Mouse (Mus musculus): ENCODE results near the gene Calcoco2. TPM values are rescaled to one million over a fixed set of nuclear protein-coding genes. Genes with fewer than 3 reads are reported as not detected.
"Not testable (repeated sequence)": the region's sequence is repeated elsewhere in the genome, so short reads cannot be mapped to it uniquely, and the experiment has no call there.

The Calcoco2 gene
- polyA plus RNA-seq, 1 experiment from 2014 or later = not detected

GRCm38 (mm10) chr11:96116116-96116515, 4.4 kb upstream of the Calcoco2 start:
- 85% methylated on average over 3 of the region's 3 CpGs for WGBS
- Histone ChIP-seq H3K27me3 (replicated peaks) (peaks cover under 1% of the 10 kb centered on the region; the same call in 1 of the 2 replicates), H3K4me1 (no peaks in the 10 kb centered on the region), H3K36me3 (replicated peaks) (no peaks in the 10 kb centered on the region), H3K4me3 (no peak overlapping the region), H3K9me3 (no peaks in the 10 kb centered on the region), H3K4me2 (no peak overlapping the region), H3K9ac (no peak overlapping the region), H3K27ac (no peak overlapping the region)
- no peak for ATAC-seq (replicated peaks)

- no peaks in the 10 kb centered on the region for H3K36me3 ChIP-seq (replicated peaks)
- no peak overlapping the region for H3K27ac ChIP-seq
- H3K27me3 ChIP-seq (replicated peaks) = no peaks in the 10 kb centered on the region
- no peak overlapping the region for H3K4me3 ChIP-seq
- 91% methylated on average over 6 of the region's 6 CpGs for WGBS
- no peak overlapping the region for H3K4me2 ChIP-seq
- no peak overlapping the region for H3K9ac ChIP-seq
- H3K9me3 ChIP-seq = no peaks in the 10 kb centered on the region
- no peaks in the 10 kb centered on the region for H3K4me1 ChIP-seq
- no peak for ATAC-seq (replicated peaks)
These were observed 3.7 kb upstream of the Calcoco2 start for GRCm38 (mm10) chr11:96115416-96115815.

DNA sequence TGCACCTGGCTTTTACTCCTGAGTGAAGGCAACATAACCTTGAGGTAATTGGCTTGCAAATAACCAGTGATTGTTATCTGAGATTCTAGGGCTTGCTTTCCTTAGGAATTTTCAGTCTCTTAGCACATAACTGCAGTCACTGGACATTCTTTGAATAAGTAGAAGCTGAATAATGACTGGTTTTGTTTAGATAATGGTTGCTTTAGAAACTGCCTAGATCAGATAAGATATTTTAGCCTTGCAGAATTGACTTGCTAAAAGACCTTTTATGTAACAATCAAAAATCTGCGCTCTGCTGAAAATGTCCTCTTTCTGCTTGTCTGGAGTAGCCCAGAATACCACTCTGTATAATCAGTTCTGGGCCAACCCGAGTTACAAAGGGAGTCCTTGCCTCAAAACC, 2.3 kb upstream of the Calcoco2 start:
- no peak overlapping the region for H3K27ac ChIP-seq
- ATAC-seq (replicated peaks) = no peak

GRCm38 (mm10) chr11:96110950-96111349, 814 bp downstream of the Calcoco2 start:
- not testable (repeated sequence) for H3K9ac ChIP-seq; H3K36me3 ChIP-seq (replicated peaks); H3K27me3 ChIP-seq (replicated peaks); H3K9me3 ChIP-seq; H3K4me2 ChIP-seq; H3K4me1 ChIP-seq; ATAC-seq (replicated peaks); H3K4me3 ChIP-seq; H3K27ac ChIP-seq
- WGBS = 58% methylated on average over 2 of the region's 2 CpGs

More for the DNA sequence above, 2.3 kb upstream of the Calcoco2 start:
- 71% methylated on average over 2 of the region's 2 CpGs for WGBS
- Histone ChIP-seq H3K9ac (no peak overlapping the region), H3K9me3 (no peaks in the 10 kb centered on the region), H3K4me2 (no peak overlapping the region), H3K4me3 (no peak overlapping the region), H3K27me3 (replicated peaks) (no peaks in the 10 kb centered on the region), H3K36me3 (replicated peaks) (no peaks in the 10 kb centered on the region), H3K4me1 (no peaks in the 10 kb centered on the region)

DNA sequence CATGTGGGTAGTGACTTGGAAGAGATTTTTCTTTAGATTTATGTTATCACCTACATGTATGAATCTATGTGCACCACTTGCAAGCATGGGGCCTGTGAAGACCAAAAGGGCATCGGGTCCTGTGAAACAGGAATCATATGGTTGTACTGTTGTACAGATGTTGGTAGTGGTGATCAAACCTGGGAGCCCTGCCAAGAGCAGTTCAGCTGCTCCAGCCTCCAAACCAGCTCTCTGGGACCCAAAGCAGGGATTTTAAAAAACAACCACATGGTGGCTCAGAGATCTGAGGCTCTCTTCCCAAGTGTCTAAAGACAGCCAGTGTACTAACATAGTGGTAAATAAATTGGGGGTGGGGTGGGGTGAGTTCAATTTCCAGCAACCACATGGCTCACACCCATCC, 3.4 kb downstream of the Calcoco2 start:
- H3K27me3 ChIP-seq (replicated peaks) = no peaks in the 10 kb centered on the region
- H3K9ac ChIP-seq = no peak overlapping the region
- no peak overlapping the region for H3K4me2 ChIP-seq
- H3K4me3 ChIP-seq = no peak overlapping the region
- H3K9me3 ChIP-seq = no peaks in the 10 kb centered on the region
- no peak for ATAC-seq (replicated peaks)
- no peak overlapping the region for H3K27ac ChIP-seq
- WGBS = 84% methylated on average over 1 of the region's 1 CpGs
- no peaks in the 10 kb centered on the region for H3K4me1 ChIP-seq
- no peaks in the 10 kb centered on the region for H3K36me3 ChIP-seq (replicated peaks)

DNA sequence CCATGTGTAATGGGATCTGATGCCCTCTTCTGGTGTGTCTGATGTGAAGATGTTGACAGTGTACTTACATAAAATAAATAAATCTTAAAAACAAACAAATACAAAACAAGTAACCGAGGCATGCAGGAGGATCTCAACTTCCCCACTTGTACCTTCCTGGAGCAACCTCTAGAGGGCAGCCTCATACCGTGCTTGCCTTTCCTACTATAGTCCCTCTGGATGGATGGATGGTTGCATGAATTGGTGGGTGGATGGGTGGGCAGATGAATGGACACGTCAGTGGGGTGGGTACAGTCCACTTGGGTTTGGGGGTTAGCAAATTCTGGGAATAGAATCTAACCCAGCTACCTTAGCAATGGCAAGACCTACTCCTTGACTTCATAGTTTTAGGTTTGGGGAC, 18.4 kb downstream of the Calcoco2 start:
- Histone ChIP-seq H3K9me3 (no peaks in the 10 kb centered on the region), H3K27ac (no peak overlapping the region), H3K4me2 (no peak overlapping the region), H3K4me3 (no peak overlapping the region), H3K4me1 (no peaks in the 10 kb centered on the region), H3K36me3 (replicated peaks) (no peaks in the 10 kb centered on the region), H3K27me3 (replicated peaks) (no peaks in the 10 kb centered on the region), H3K9ac (no peak overlapping the region)
- WGBS = 14% methylated on average over 3 of the region's 3 CpGs
- no peak for ATAC-seq (replicated peaks)

GRCm38 (mm10) chr11:96092674-96093291, 19.0 kb downstream of the Calcoco2 start:
- ATAC-seq (replicated peaks) = no peak
- Histone ChIP-seq H3K4me2 (no peak overlapping the region), H3K27me3 (replicated peaks) (no peaks in the 10 kb centered on the region), H3K9me3 (no peaks in the 10 kb centered on the region), H3K4me3 (no peak overlapping the region), H3K4me1 (no peaks in the 10 kb centered on the region), H3K27ac (no peak overlapping the region), H3K9ac (no peak overlapping the region), H3K36me3 (replicated peaks) (no peaks in the 10 kb centered on the region)
- 42% methylated on average over 7 of the region's 7 CpGs for WGBS

DNA sequence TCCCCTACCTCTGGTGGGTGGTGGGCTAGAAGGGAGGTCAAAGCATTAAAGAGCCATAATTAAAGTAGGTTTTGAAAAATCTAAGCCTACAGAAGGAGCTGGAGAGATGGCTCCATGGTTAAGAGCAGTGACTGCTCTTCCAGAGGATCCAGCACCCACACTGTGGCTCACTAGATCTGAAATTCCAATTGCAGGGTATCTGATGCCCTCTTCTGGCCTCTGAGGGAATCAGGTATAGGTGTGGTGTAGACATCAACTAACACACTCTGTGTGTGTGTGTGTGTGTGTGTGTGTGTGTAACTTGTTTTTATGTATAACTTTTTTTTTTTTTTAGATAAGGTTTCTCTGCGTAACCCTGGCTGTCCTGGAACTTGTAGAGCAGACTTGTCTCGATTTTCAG, 20.7 kb downstream of the Calcoco2 start:
- no peak for ATAC-seq (replicated peaks)
- H3K9me3 ChIP-seq = no peaks in the 10 kb centered on the region
- WGBS = 80% methylated on average over 2 of the region's 2 CpGs

DNA sequence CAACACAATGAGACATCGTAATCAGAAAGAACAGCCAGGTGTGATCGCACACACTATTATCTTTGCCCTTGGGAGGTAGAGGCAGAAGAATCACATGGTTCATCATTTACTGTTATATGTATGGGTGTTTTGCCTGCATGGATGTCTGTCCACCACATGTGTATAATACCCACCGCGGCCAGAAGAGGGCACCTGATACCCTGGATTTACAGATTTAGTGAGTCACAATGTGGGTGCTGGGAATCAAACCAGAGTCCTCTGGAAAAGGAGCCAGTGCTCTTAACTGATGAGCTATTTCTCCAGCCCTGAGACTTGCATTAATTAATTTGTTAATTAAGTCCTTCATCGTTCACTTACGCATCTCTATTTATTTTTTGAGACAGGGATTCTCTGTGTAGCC, 23.8 kb downstream of the Calcoco2 start:
- no peak overlapping the region for H3K4me2 ChIP-seq
- no peak for ATAC-seq (replicated peaks)
- 86% methylated on average over 6 of the region's 6 CpGs for WGBS
- H3K27me3 ChIP-seq (replicated peaks) = no peaks in the 10 kb centered on the region
- H3K36me3 ChIP-seq (replicated peaks) = no peaks in the 10 kb centered on the region
- H3K4me3 ChIP-seq = no peak overlapping the region
- no peaks in the 10 kb centered on the region for H3K4me1 ChIP-seq
- no peaks in the 10 kb centered on the region for H3K9me3 ChIP-seq
- H3K27ac ChIP-seq = no peak overlapping the region
- H3K9ac ChIP-seq = no peak overlapping the region

More for the DNA sequence above, 20.7 kb downstream of the Calcoco2 start:
- Histone ChIP-seq H3K27ac (no peak overlapping the region), H3K4me1 (no peaks in the 10 kb centered on the region), H3K27me3 (replicated peaks) (no peaks in the 10 kb centered on the region), H3K9ac (no peak overlapping the region), H3K4me2 (no peak overlapping the region), H3K36me3 (replicated peaks) (no peaks in the 10 kb centered on the region), H3K4me3 (no peak overlapping the region)

GRCm38 (mm10) chr11:96082682-96083081, 29.1 kb downstream of the Calcoco2 start:
- H3K27ac ChIP-seq = no peak overlapping the region
- H3K36me3 ChIP-seq (replicated peaks) = no peaks in the 10 kb centered on the region
- no peaks in the 10 kb centered on the region for H3K27me3 ChIP-seq (replicated peaks)
- no peaks in the 10 kb centered on the region for H3K9me3 ChIP-seq
- H3K9ac ChIP-seq = no peak overlapping the region
- no peak overlapping the region for H3K4me2 ChIP-seq
- 71% methylated on average over 3 of the region's 3 CpGs for WGBS
- H3K4me1 ChIP-seq = no peaks in the 10 kb centered on the region
- no peak overlapping the region for H3K4me3 ChIP-seq
- ATAC-seq (replicated peaks) = no peak

DNA sequence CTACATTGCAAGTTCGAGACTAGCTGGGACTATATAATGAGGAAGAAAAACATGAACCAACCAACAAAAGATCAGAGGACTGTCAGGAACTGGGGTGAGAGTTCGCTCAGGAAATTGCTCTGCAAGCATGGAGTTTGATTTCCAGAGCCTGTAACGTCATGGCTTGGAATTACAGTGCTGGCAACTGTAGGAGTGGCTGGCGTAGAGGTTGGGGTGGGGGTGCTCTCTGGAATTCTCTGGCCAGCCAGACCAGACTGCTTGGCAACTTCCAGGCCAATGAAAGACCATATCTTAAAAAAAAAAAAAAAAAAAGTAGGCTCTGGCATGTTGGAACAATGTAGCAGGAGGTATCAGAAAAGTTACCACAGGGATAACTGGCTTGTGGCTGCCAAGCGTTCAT, 31.0 kb downstream of the Calcoco2 start:
- H3K4me3 ChIP-seq = no peak overlapping the region
- no peak for ATAC-seq (replicated peaks)
- WGBS = 83% methylated on average over 5 of the region's 5 CpGs

DNA sequence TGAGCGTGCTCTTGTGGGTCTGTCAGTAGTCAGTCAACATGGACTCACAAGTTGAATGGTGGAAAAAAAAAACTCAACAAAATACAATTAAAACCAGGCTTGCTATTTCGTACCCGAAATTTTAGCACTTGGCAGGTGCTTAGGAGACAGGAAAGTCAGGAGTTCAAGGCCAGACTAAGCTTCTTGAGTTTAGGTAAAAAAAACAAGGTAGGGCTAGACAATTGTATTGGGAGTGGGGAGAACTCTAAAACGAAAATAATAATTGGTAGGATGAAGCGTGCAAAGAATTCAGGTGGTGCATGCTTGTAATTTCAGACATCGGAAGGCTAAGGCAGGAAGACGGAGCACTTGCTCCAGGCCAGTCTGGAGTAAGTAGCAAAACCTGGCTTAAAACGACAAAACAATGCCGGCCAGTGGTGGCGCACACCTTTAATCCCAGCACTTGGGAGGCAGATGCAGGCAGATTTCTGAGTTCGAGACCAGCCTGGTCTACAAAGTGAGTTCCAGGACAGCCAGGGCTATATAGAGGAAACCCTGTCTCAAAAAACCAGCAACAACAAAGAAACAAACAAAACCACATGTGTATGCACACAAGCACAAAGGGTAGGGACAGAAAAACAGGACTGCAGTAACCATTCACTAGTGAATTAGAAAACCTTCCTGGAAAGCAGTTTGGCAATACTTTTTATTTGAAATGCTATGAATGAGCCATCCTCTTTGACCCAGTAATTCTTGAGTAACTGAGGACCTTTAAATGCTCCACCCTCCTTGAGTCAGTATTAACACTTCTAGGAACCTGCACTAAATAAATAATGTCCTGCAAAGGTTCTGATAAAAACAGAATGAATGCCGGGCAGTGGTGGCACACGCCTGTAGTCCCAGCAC, 35.3 kb downstream of the Calcoco2 start:
- peak overlapping the region; percentile 88 for H3K27ac ChIP-seq
- H3K9ac ChIP-seq = no peak overlapping the region; the same call in 1 of the 2 replicates
- no peaks in the 10 kb centered on the region for H3K9me3 ChIP-seq
- H3K27me3 ChIP-seq (replicated peaks) = no peaks in the 10 kb centered on the region
- peak overlapping the region; percentile 55 for H3K4me2 ChIP-seq
- peaks cover 22% of the 10 kb centered on the region for H3K4me1 ChIP-seq
- 0 out of 2 replicates have a peak, but pooled peaks cover 7% of the 10 kb centered on the region for H3K36me3 ChIP-seq (replicated peaks)
- peak overlapping the region; percentile 38 for H3K4me3 ChIP-seq
- no peak for ATAC-seq (replicated peaks)
- WGBS = 62% methylated on average over 13 of the region's 13 CpGs

More for the DNA sequence above, 31.0 kb downstream of the Calcoco2 start:
- H3K4me2 ChIP-seq = no peak overlapping the region
- H3K36me3 ChIP-seq (replicated peaks) = no peaks in the 10 kb centered on the region
- H3K9ac ChIP-seq = no peak overlapping the region
- no peak overlapping the region for H3K27ac ChIP-seq
- H3K27me3 ChIP-seq (replicated peaks) = no peaks in the 10 kb centered on the region
- peaks cover 5% of the 10 kb centered on the region for H3K4me1 ChIP-seq
- no peaks in the 10 kb centered on the region for H3K9me3 ChIP-seq

Measured in midbrain, embryonic 15.5 days (tissue).